Mouse (Mus musculus) cerebellum, adult 2 months (tissue): Measurements from ENCODE around the gene She. TPM values are rescaled to one million over a fixed set of nuclear protein-coding genes. Genes with fewer than 3 reads are reported as not detected.

ENCODE experiments used
- DNase-seq, 2 experiments: peaks; one replicate each; pipeline ENCODE4 v3.0.0; 2021
- H3K27ac ChIP-seq: fragments of 200-500 bp; 2 replicates; pipeline ENCODE4 v1.5.1; 2012; ENCODE audit warnings: low read length, control low read depth, inconsistent platforms; ENCODE audit not compliant: insufficient read depth
- H3K27me3 ChIP-seq: fragments of 200-500 bp; 2 replicates; pipeline ENCODE4 v1.6.1; 2012; ENCODE audit warnings: inconsistent platforms, mild to moderate bottlenecking, low read length, moderate library complexity; ENCODE audit not compliant: control insufficient read depth, insufficient read depth
- H3K4me1 ChIP-seq: fragments of 200-500 bp; 2 replicates; pipeline ENCODE4 v1.6.1; 2011; ENCODE audit warnings: low read length; ENCODE audit not compliant: control insufficient read depth, insufficient read depth
- H3K4me3 ChIP-seq: fragments of 200-500 bp; replicated peaks from 2 replicates; pipeline ENCODE3; 2011; ENCODE audit warnings: mild to moderate bottlenecking, low read depth, low read length, control low read depth; ENCODE audit not compliant: insufficient read depth
- CTCF ChIP-seq: fragments of 200-500 bp; IDR thresholded peaks from 2 replicates; pipeline ENCODE4 v1.5.1; 2011; ENCODE audit warnings: low read depth, mild to moderate bottlenecking, control low read depth, low read length, moderate library complexity, borderline replicate concordance; ENCODE audit not compliant: insufficient read depth
- POLR2A ChIP-seq: fragments of 200-500 bp; IDR thresholded peaks from 2 replicates; pipeline ENCODE4 v1.6.1; 2011; ENCODE audit warnings: low read length, control low read depth, borderline replicate concordance; ENCODE audit not compliant: insufficient read depth
- WGBS: fragments of 180-500 bp; shearing (Covaris S2); methylation state at CpG from one replicate; pipeline ENCODE4 v1.1.7; 2018; 5-methylcytosine and 5-hydroxymethylcytosine counted together
- polyA plus RNA-seq: library from polyadenylated mRNA; depleted of rRNA; stranded (reverse); fragments of >200 nt; gene quantifications from 2 replicates; pipeline ENCODE4 v1.2.3, GENCODE M21; 2012

Gene She
- polyA plus RNA-seq, 1 experiment, result 1.9 TPM

DNA sequence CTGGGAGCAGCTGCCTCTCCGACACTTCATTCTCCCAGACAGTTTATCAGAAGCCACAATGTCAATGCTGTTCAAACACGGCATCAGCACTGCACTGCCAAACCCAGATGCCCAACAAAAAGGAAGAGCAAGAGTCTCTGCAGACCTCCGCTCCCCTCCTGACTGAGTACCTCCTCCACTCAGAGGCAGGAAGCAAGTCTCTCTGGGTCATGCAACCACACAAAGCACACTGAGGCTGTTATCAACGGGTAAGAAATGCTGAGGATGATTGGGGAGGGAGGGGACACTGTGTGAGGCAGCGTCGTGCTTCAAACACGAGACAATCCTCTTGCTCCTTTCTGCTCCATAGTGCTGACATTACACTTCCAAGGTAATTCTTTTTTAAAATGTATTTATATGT, 11.3 kb upstream of the She start:
- Histone ChIP-seq H3K4me3 (no peak overlapping the region), H3K27ac (no peak overlapping the region), H3K4me1 (no peaks in the 10 kb centered on the region), H3K27me3 (no peaks in the 10 kb centered on the region)
- no peak for TF ChIP-seq CTCF
- no peak for TF ChIP-seq POLR2A
- WGBS, result 79% methylated on average over 7 of the region's 7 CpGs
- DNase-seq, result no peak

DNA sequence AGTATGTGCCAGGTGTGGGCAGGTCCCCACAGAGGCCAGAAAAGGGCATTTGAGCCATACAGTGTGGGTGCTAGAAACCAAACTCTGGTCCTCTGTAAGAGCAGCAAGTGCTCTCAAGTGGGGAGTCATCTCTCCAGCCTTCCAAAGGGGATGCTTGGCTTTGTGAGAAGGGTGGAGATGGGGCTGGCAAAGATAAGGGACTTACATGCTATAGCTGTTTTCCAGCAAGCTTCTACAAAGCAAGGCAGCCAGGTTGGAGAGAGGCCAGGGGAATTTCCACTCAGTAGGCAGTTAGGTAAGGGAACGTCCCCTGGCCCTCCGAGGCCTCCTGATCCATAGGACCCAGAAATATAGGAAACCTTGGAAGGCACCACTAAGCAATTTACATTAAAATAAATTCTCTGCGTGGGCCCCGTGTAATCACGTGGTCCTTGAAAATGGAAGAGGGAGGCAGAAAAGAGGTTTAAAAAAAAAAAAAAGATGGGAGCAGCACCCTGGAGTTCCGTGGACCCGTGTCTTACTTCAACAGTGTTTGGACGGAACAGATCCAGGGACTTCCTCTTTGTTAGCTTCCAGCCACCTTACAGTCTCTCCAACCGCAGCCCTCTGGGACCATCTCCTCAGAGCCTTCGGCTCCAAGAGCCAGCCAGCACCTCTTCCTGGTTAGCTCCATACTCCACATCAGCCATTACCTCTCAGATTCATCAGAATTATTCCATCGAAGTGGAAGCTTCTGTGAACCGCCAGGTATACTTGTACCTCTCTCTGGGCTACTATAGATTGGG, 10.7 kb upstream of the She start:
- Histone ChIP-seq H3K4me1 (no peaks in the 10 kb centered on the region), H3K27ac (no peak overlapping the region), H3K4me3 (no peak overlapping the region), H3K27me3 (no peaks in the 10 kb centered on the region)
- WGBS, result 79% methylated on average over 12 of the region's 12 CpGs
- DNase-seq, result no peak
- TF ChIP-seq POLR2A (no peak), CTCF (no peak)

DNA sequence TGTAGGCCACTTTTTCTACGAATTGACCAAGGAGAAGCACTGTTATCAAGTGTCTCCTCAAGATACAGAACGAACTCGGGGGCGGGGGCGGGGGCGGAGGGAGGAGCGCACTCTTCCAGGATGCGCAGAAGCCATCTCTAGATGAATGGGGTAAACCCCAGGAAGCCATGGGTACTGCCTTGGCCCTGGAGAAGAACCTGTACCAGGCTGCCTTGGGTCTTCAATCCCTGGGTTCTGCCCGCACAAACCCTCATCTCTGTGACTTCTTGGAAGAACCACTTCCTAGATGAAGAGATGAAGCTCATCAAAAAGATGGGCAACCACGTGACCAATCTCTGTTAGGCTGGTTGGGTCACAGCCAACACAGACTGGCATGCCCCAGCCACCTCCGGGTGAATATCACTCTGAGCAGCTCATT, 10.1 kb upstream of the She start:
- Histone ChIP-seq H3K4me1 (no peaks in the 10 kb centered on the region), H3K27me3 (no peaks in the 10 kb centered on the region), H3K27ac (no peak overlapping the region), H3K4me3 (no peak overlapping the region)
- WGBS, result 78% methylated on average over 11 of the region's 11 CpGs
- no peak for DNase-seq
- TF ChIP-seq CTCF (no peak), POLR2A (no peak)

DNA sequence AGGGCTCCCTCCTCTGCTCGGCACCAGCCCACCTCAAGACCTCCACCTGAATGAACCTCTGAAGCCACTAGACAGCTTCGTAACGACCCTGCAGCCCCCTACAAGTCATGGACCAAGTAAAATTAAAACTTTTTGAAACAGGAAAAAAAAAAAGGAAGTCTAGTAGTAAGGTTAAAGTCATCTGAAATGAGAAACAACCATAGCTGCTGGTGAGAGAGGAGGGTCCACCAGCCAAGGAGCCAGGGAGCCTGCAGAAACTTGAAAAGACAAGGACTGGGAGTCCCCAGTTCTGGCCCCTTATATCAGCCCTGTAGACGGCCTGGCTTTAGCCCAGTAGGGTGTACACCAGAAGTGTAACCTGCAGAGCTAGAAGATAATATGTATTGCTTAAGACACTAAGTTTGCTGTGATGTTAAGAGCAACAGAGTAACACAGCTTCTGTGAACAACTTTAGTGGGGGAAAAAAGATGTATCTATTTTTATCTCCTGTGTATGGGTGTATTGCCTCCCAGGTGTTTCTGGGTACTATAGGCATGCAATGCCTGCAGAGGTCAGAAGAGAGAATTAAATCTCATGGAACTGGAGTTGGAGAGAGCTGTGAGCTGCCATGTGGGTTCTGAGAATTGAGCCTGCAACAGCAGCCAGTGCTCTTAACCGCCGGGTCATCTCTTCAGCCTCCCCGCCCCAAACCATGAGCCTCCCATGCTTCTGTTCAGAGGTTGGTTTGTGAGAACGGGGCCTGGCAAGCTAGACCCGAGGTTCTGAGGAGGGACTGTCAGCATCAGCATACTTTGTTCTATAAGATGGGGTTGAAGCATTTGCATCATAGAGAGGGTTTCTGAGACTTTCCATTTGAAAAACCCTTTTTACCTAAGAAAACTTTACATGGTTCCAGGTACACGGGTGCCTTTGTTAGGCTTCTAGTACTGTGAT, 9.4 kb upstream of the She start:
- WGBS, result 74% methylated on average over 10 of the region's 10 CpGs
- Histone ChIP-seq H3K4me3 (no peak overlapping the region), H3K27ac (no peak overlapping the region), H3K27me3 (no peaks in the 10 kb centered on the region), H3K4me1 (no peaks in the 10 kb centered on the region)
- TF ChIP-seq CTCF (no peak), POLR2A (no peak)
- no peak for DNase-seq

DNA sequence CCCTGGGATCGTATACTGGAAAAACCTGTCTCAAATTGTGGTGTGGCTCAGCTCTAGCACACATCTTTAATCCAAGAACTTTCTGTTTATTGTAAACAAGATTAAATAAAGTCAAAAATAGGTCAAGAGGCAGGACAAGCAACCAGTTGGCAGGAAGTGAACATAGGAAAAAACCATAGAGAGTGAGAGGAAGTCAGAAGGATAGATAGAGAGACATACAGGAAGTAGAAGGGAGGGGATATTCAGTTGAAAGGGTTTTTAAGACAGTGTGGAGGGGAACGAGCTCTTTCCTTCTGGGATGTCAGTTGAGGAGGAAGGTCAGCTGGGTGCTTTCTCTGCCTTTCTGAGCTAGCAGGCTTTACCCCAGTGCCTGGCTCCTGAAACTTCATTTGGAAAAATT, 7.6 kb upstream of the She start:
- H3K27me3 ChIP-seq, result no peaks in the 10 kb centered on the region
- no peak overlapping the region for H3K27ac ChIP-seq
- TF ChIP-seq POLR2A (no peak), CTCF (no peak)
- H3K4me3 ChIP-seq, result no peak overlapping the region
- 17% methylated on average over 2 of the region's 2 CpGs for WGBS
- DNase-seq, result no peak
- H3K4me1 ChIP-seq, result no peaks in the 10 kb centered on the region

DNA sequence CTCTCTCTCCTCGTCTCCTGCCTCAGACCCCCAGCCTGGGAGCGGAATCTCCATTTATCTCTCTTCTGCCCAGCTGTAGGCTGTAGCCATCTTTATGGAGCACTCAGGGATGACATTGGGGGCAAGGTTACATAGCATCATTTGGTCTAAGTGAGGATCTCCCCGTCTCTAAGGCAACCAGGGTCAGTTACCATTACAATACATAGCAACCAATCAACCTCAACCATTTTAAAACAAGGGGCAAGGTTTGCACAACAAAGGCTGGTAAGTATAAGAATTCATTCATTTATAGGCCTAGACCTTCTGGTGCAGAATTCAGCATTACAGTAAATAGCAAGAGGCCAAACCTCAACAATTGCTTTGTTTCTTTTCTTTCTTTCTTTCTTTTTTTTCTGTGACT, 4.9 kb upstream of the She start:
- no peak overlapping the region for H3K27ac ChIP-seq
- TF ChIP-seq POLR2A (no peak), CTCF (no peak)
- 75% methylated on average over 3 of the region's 3 CpGs for WGBS

DNA sequence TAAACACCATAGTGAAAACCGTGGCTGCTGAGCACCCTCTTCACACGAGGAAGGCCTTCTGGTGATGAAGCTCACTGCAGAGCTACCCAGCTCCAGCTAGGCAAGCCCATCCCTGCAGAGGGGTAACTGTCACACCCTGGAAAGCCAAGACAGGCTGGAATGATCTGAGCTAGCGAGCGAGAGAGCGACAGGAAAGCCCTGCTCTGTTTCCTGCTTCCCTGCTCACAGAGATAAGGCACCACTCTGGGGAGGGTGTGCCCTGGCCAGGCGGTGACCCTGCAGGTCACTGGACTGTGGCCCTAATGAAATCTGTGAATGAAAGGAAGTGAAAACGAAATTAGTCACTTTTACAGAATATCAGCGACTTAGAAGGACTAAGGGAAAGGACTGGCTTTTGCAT, 4.2 kb downstream of the She start:
- TF ChIP-seq CTCF, result no peak
- no peak for TF ChIP-seq POLR2A
- Histone ChIP-seq H3K4me3 (no peak overlapping the region), H3K27me3 (peaks cover 6% of the 10 kb centered on the region; the same call in 1 of the 2 replicates), H3K4me1 (no peaks in the 10 kb centered on the region; the same call in 1 of the 2 replicates), H3K27ac (no peak overlapping the region)
- DNase-seq, result no peak
- 60% methylated on average over 8 of the region's 8 CpGs for WGBS

More for the DNA sequence above, 4.9 kb upstream of the She start:
- DNase-seq, result no peak
- H3K27me3 ChIP-seq, result peaks cover 2% of the 10 kb centered on the region; the same call in 1 of the 2 replicates
- H3K4me1 ChIP-seq, result no peaks in the 10 kb centered on the region
- H3K4me3 ChIP-seq, result no peak overlapping the region
